Mouse (Mus musculus) ES-Bruce4 (cell line): ENCODE results near the gene Atp6v0a4.

ENCODE experiments used
- CTCF ChIP-seq: IDR thresholded peaks from one replicate; pipeline ENCODE4 v1.8.1; 2011; ENCODE audit warnings: low read depth, low read length
- EP300 ChIP-seq: IDR thresholded peaks from 2 replicates; pipeline ENCODE4 v1.6.1; 2011; ENCODE audit warnings: low read depth, low read length; ENCODE audit not compliant: insufficient read depth
- POLR2A ChIP-seq: IDR thresholded peaks from one replicate; pipeline ENCODE4 v1.8.1; 2011; ENCODE audit warnings: low read length; ENCODE audit not compliant: insufficient read depth

DNA sequence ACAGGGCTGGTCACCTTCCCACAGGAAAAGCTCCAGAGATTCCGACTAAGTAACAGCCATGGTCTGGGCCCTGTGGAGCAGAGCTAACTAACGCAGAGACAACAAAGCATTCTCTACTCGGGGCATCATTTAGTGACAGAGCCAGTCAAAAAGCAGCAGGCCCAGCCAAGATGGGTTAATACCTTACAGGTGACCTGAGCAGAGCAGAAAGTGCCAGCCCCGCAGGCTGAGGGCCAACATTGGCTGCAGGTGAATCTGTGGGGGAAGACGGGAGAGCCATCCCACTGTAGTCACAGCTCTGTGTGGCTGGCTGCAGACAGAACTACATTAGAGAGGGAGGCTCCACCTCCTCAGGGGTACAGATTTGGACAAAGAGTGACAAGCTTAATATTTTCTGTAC, 22.9 kb upstream of the Atp6v0a4 start:
- no peak for TF ChIP-seq POLR2A
- TF ChIP-seq CTCF = no peak
- no peak for TF ChIP-seq EP300
